Mouse (Mus musculus) brain, embryonic 14.5 days (tissue): ENCODE results near the gene Ptp4a2.

Source experiments
- CTCF ChIP-seq: fragments of 200-500 bp; IDR thresholded peaks from 2 replicates; pipeline ENCODE4 v1.5.1; 2012; ENCODE audit warnings: inconsistent platforms, mild to moderate bottlenecking, moderate library complexity, borderline replicate concordance; ENCODE audit not compliant: insufficient read depth, insufficient read length; ENCODE audit errors: extremely low read depth
- POLR2A ChIP-seq: fragments of 200-500 bp; IDR thresholded peaks from 2 replicates; pipeline ENCODE4 v1.6.1; 2012; ENCODE audit warnings: mild to moderate bottlenecking, inconsistent platforms, borderline replicate concordance; ENCODE audit not compliant: poor library complexity, insufficient read depth, insufficient read length, severe bottlenecking; ENCODE audit errors: extremely low read depth

GRCm38 (mm10) chr4:129781881-129782675, 28.9 kb upstream of the Ptp4a2 start:
- TF ChIP-seq CTCF (no peak), POLR2A (no peak)
